Mouse (Mus musculus): ENCODE measurements around the gene Slc25a40. TPM values are rescaled to one million over a fixed set of nuclear protein-coding genes. Genes with fewer than 3 reads are reported as not detected.
A peak's percentile ranks its signal among the peaks of the same experiment; 100 is the strongest.

Gene Slc25a40
- polyA plus RNA-seq (2016; fragmentation: Nextera tagmentation; extraction: Ambion mirVana), result 9.1 and 12.7 TPM in 2 replicates

GRCm38 (mm10) chr5:8422157-8422931 lies at the start of gene Slc25a40, which contains the start of gene Dbf4:
Gene Slc25a40 (plus strand): TSS chr5:8422850.
Gene Dbf4 (minus strand): TSS chr5:8422716.
- H3K4me3 ChIP-seq, result peak within 1 kb of the TSS; percentile 91
- H3K27me3 ChIP-seq (ENCODE audit: insufficient read depth, poor library complexity, severe bottlenecking), result no peaks in the 10 kb centered on the region
- peaks cover 30% of the 10 kb centered on the region for H3K36me3 ChIP-seq
- no peaks in the 10 kb centered on the region for H3K4me1 ChIP-seq
- H3K27ac ChIP-seq, result peak within 1 kb of the TSS; percentile 96
- under 1% methylated on average over 76 of the region's 93 CpGs for WGBS
- H3K9me3 ChIP-seq, result no peaks in the 10 kb centered on the region
- peak; percentile 95 for DNase-seq (ENCODE audit: low spot score)

GRCm38 (mm10) chr5:8373415-8373814 lies 49.2 kb upstream of the Slc25a40 start:
- DNase-seq (ENCODE audit: low spot score), result no peak
- 76% methylated on average over 4 of the region's 4 CpGs for WGBS
- Histone ChIP-seq H3K9me3 (no peaks in the 10 kb centered on the region), H3K27me3 (ENCODE audit: insufficient read depth, poor library complexity, severe bottlenecking) (peaks cover 5% of the 10 kb centered on the region; the same call in 1 of the 2 replicates), H3K36me3 (no peaks in the 10 kb centered on the region), H3K4me1 (no peaks in the 10 kb centered on the region), H3K27ac (no peak overlapping the region), H3K4me3 (no peak overlapping the region)

DNA sequence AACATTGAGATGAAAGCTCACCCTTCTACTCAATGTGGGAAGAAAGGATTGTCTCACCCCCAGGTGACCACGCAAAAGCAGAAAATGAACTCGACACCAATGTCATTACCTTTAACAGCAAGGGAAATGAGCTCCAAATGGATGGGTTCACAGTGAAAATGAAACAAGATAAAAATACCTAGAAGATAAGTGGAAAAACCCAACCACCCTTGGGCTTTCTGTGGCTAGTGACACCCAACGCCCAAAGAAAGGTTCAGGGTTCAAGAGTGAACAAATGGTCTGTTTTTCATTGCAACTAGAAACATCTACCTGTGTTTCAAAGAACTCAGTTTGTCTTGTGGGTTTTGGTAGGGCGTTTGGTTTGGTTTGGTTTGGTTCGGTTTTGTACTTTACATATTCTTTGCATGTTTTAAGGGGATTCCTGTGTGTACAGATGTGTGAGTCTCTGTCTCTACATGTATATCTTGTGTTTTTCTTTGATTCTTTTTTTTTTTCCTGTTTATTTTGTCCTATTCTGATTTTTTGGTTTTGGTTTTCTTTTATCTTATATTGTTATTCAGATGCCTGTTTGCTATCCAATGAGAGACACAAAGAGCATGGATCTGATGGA lies 48.2 kb upstream of the Slc25a40 start:
- Histone ChIP-seq H3K4me1 (no peaks in the 10 kb centered on the region), H3K9me3 (no peaks in the 10 kb centered on the region), H3K4me3 (no peak overlapping the region), H3K36me3 (no peaks in the 10 kb centered on the region), H3K27me3 (ENCODE audit: insufficient read depth, poor library complexity, severe bottlenecking) (no peaks in the 10 kb centered on the region), H3K27ac (no peak overlapping the region)
- 74% methylated on average over 5 of the region's 5 CpGs for WGBS
- DNase-seq (ENCODE audit: low spot score), result no peak

GRCm38 (mm10) chr5:8393891-8394583 lies 28.6 kb upstream of the Slc25a40 start:
- WGBS, result 73% methylated on average over 1 of the region's 1 CpGs
- H3K27me3 ChIP-seq (ENCODE audit: insufficient read depth, poor library complexity, severe bottlenecking), result no peaks in the 10 kb centered on the region
- no peak for DNase-seq (ENCODE audit: low spot score)
- no peak overlapping the region for H3K4me3 ChIP-seq
- H3K4me1 ChIP-seq, result no peaks in the 10 kb centered on the region
- H3K9me3 ChIP-seq, result no peaks in the 10 kb centered on the region
- H3K27ac ChIP-seq, result no peak overlapping the region
- peaks cover 38% of the 10 kb centered on the region for H3K36me3 ChIP-seq

DNA sequence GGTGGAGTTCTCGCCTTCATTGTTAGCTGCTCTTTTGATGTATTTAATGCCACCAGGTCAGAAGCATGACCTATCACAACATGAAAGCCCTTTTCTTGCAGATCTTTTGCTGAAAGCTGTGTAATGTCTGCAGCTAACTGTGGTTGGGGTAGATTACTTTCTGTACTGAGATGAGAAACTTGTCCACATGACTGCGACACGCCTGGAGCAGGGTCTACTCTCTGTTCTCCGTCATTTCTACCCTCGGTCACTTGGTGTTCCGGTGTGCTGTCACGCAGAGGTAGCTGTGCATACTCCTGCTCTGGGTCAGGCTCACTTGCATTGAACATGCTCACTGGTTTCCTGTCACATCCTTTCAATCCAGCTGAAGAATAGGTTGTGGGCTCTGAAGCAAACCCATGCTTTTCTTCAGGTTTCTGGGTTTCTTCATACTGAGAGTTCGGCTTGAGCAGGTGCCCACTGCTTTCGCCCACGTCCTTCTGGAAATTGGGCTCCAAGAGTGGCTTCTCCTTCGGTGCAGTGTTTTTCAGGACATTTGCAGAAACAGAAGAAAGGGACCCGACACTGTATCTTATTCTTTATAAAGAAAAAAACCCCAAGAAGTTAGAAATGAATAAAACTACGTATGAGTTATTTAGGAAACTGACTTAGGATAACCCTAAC lies 24.9 kb upstream of the Slc25a40 start:
- Histone ChIP-seq H3K4me3 (no peak overlapping the region), H3K27me3 (ENCODE audit: insufficient read depth, poor library complexity, severe bottlenecking) (no peaks in the 10 kb centered on the region), H3K4me1 (no peaks in the 10 kb centered on the region), H3K36me3 (peaks cover 62% of the 10 kb centered on the region), H3K9me3 (no peaks in the 10 kb centered on the region), H3K27ac (no peak overlapping the region)
- no peak for DNase-seq (ENCODE audit: low spot score)
- 96% methylated on average over 13 of the region's 13 CpGs for WGBS

GRCm38 (mm10) chr5:8408746-8409145 lies 13.9 kb upstream of the Slc25a40 start:
- no peaks in the 10 kb centered on the region for H3K4me1 ChIP-seq
- no peaks in the 10 kb centered on the region for H3K27me3 ChIP-seq (ENCODE audit: insufficient read depth, poor library complexity, severe bottlenecking)
- no peaks in the 10 kb centered on the region for H3K9me3 ChIP-seq
- no peak for DNase-seq (ENCODE audit: low spot score)
- no peak overlapping the region for H3K27ac ChIP-seq
- peaks cover 68% of the 10 kb centered on the region for H3K36me3 ChIP-seq
- 92% methylated on average over 4 of the region's 4 CpGs for WGBS
- H3K4me3 ChIP-seq, result no peak overlapping the region

GRCm38 (mm10) chr5:8416683-8417413 lies 5.8 kb upstream of the Slc25a40 start:
- no peak overlapping the region for H3K4me3 ChIP-seq
- H3K27me3 ChIP-seq (ENCODE audit: insufficient read depth, poor library complexity, severe bottlenecking), result no peaks in the 10 kb centered on the region
- H3K36me3 ChIP-seq, result peaks cover 60% of the 10 kb centered on the region
- H3K4me1 ChIP-seq, result no peaks in the 10 kb centered on the region
- 91% methylated on average over 3 of the region's 3 CpGs for WGBS
- no peak for DNase-seq (ENCODE audit: low spot score)
- H3K9me3 ChIP-seq, result no peaks in the 10 kb centered on the region
- H3K27ac ChIP-seq, result no peak overlapping the region

GRCm38 (mm10) chr5:8417443-8417842 lies 5.2 kb upstream of the Slc25a40 start:
- H3K4me1 ChIP-seq, result no peaks in the 10 kb centered on the region
- no peaks in the 10 kb centered on the region for H3K9me3 ChIP-seq
- no peak overlapping the region for H3K4me3 ChIP-seq
- no peak for DNase-seq (ENCODE audit: low spot score)
- H3K36me3 ChIP-seq, result peaks cover 57% of the 10 kb centered on the region
- H3K27me3 ChIP-seq (ENCODE audit: insufficient read depth, poor library complexity, severe bottlenecking), result no peaks in the 10 kb centered on the region
- WGBS, result 45% methylated on average over 1 of the region's 1 CpGs
- H3K27ac ChIP-seq, result no peak overlapping the region

- Histone ChIP-seq H3K27me3 (ENCODE audit: insufficient read depth, poor library complexity, severe bottlenecking) (no peaks in the 10 kb centered on the region), H3K4me1 (no peaks in the 10 kb centered on the region), H3K9me3 (no peaks in the 10 kb centered on the region), H3K36me3 (peaks cover 40% of the 10 kb centered on the region), H3K27ac (peak overlapping the region; percentile 96; the same call in 1 of the 2 replicates), H3K4me3 (peak overlapping the region; percentile 91)
- 24% methylated on average over 3 of the region's 3 CpGs for WGBS
- DNase-seq (ENCODE audit: low spot score), result no peak
These were observed 1.2 kb upstream of the Slc25a40 start for GRCm38 (mm10) chr5:8421424-8421823.

DNA sequence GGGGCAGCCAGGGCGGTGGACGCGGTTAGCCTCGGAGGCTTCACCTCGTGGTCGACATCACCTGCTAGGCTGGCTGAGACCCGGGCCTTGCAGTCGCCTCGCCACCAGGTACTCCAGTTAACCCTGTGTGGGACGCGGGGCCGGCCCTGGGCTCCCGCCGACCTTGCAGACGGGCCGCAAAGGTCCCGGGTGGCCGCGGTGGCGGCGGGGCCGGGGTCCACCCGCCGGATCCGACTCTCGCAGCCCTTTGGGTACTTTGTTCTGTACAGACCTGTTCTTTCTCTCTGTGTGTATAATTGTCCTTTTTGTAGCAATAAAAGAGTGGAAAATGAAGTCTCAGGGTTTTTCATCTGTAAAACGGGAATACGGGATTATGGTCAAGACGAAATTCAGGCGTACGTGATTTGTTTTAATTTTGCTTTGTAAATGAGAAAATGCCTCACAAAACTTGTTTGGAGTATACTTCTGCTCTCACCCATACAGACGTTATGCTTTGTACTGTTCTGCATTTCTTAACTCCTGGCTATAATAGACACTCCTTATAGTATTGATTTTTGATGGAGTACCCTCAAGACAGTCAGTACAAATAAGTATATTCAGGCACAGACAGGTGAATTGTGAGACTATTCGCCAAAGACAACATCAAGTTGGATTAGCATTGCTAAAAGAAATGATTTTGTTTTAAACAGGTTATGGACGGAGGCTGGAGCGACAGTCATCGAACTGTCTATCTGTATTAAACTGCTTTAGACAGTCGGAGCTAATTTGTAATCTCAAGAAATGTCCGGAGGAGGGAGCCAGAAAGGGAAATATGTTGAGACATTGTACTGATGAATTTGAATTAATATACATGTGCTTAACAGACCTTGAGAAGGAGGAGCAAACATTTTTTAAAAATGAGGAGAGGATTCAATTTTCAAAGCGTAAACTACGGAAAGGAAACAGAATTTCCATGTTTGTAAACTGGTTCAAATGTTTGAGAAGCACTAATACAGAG lies 580 bp downstream of the Slc25a40 start:
- Histone ChIP-seq H3K27me3 (ENCODE audit: insufficient read depth, poor library complexity, severe bottlenecking) (no peaks in the 10 kb centered on the region), H3K4me1 (no peaks in the 10 kb centered on the region), H3K9me3 (no peaks in the 10 kb centered on the region), H3K27ac (peak overlapping the region; percentile 96), H3K36me3 (peaks cover 22% of the 10 kb centered on the region), H3K4me3 (peak overlapping the region; percentile 91)
- DNase-seq (ENCODE audit: low spot score), result no peak
- 1% methylated on average over 40 of the region's 40 CpGs for WGBS

DNA sequence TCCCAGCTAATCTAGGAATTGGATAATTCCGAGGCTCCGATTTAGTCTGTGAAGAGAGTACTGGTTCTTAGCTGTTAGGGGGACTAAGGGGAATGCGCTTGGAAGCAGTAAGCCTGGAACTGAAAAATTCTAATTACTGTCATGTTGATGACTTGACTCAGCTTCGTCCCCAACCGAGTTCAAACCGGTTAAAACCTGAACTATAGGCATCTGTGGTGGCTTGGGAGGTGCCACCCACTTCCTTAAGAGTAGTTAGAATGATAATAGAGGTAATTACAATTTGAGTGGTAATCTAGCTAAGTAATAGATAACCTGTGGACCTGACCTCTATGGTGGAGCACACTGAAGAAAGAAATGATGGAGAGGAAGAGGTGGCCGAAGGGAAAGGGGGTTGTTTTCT lies 1.5 kb downstream of the Slc25a40 start:
- peak overlapping the region; percentile 91 for H3K4me3 ChIP-seq
- no peak for DNase-seq (ENCODE audit: low spot score)
- H3K27me3 ChIP-seq (ENCODE audit: insufficient read depth, poor library complexity, severe bottlenecking), result no peaks in the 10 kb centered on the region
- WGBS, result 22% methylated on average over 7 of the region's 7 CpGs
- H3K27ac ChIP-seq, result no peak overlapping the region
- H3K36me3 ChIP-seq, result peaks cover 16% of the 10 kb centered on the region
- no peaks in the 10 kb centered on the region for H3K9me3 ChIP-seq
- no peaks in the 10 kb centered on the region for H3K4me1 ChIP-seq
